Mouse (Mus musculus) MN1 (cell line): Measurements from ENCODE around the gene Cux1.

Source experiments
- DNase-seq: peaks from one replicate; pipeline ENCODE4 v3.0.0-alpha.2; 2016; ENCODE audit warnings: low spot score

The Cux1 gene

DNA sequence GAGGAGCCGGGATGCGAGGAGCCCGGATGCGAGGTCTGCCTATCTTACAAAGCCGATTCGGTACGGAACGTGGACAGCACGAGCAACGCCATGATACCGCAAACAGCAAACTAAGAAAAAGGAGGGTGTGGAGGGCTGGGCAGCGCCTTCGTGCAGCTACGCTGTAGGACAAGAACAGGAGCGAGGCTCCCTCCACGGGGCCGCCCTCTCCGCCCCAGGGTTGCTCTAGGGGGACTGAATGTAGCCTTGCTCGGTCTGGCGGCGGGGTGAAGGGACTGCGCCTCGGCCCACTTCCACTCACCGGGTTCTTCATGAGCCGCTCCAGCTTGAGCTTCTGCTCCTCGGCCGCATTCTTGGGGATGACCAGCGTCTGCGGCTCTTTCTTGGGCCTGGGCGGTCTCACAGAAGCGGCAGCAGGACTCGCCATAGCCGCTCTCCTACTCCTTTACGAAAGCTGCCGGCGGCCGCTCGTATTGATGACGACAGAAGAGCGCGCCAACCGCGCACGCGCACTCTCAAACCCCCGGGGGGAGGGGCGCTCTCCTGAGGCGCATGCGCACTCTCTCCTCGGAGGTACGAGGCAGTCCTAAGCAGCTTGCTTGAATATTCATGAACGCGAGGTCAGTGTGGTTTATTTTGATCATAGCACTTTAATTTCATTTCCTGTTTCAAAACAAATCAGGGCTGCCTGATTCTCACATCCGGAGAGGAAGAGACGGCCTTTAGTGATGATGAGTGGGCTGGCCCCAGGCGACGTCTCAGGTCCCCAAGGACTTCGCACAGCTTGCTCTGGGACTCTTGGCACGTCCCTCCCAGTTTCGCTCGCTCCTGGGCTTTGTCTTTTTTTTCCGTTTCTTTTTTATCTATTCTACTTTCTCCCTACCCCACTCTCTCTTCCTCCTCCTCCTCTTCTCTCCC lies 368.6 kb downstream of the Cux1 start, which contains the start of gene Prkrip1:
Prkrip1 (minus strand) TSS at position 490 of the 918 bp plus-strand sequence.
- DNase-seq: peak; percentile 100
